Mouse (Mus musculus) MEL (cell line): ENCODE results near the gene Tnnc1. TPM values are rescaled to one million over a fixed set of nuclear protein-coding genes. Genes with fewer than 3 reads are reported as not detected.

Experiments
- DNase-seq: peaks from one replicate; pipeline ENCODE4 v3.0.0; 2011; ENCODE audit warnings: low read depth, low spot score
- H3K27ac ChIP-seq: 2 replicates; pipeline ENCODE4 v1.5.1; 2012; ENCODE audit warnings: low read depth, mild to moderate bottlenecking, control low read depth, low read length, moderate library complexity; ENCODE audit not compliant: control insufficient read depth
- H3K27me3 ChIP-seq, 2 experiments: fragments of 150-350 bp in 1 of 2; sonication (generic) in 1 of 2; 2 replicates each; pipeline ENCODE4 v1.6.1; 2012; ENCODE audit warnings: low read length in 2 of 2, mild to moderate bottlenecking in 2 of 2, improper control_type of control experiment in 1 of 2, moderate library complexity in 1 of 2; ENCODE audit not compliant: insufficient read depth in 2 of 2, control insufficient read depth in 1 of 2
- H3K36me3 ChIP-seq, 2 experiments: 2 replicates each; pipeline ENCODE4 v1.6.1; 2012 to 2014; ENCODE audit warnings: low read length in 2 of 2, improper control_type of control experiment in 1 of 2, inconsistent platforms in 1 of 2, mild to moderate bottlenecking in 1 of 2; ENCODE audit not compliant: insufficient read depth in 2 of 2, control insufficient read depth in 1 of 2
- H3K4me1 ChIP-seq, 2 experiments: fragments of 150-350 bp in 1 of 2; sonication (generic) in 1 of 2; 2 replicates each; pipeline ENCODE4 v1.6.1; 2012; ENCODE audit warnings: low read length in 2 of 2, improper control_type of control experiment in 1 of 2, mild to moderate bottlenecking in 1 of 2; ENCODE audit not compliant: insufficient read depth in 2 of 2, control insufficient read depth in 1 of 2
- H3K4me3 ChIP-seq, 2 experiments: fragments of 150-350 bp in 1 of 2; sonication (generic) in 1 of 2; 2 replicates each; pipeline ENCODE4 v1.5.1; 2012; ENCODE audit warnings: low read depth in 2 of 2, low read length in 2 of 2, mild to moderate bottlenecking in 2 of 2, moderate library complexity in 2 of 2, control low read depth in 1 of 2, improper control_type of control experiment in 1 of 2; ENCODE audit not compliant: control insufficient read depth in 1 of 2, insufficient read depth in 1 of 2
- H3K79me2 ChIP-seq: 2 replicates; pipeline ENCODE4 v1.6.1; 2012; ENCODE audit warnings: mild to moderate bottlenecking, low read length, moderate library complexity; ENCODE audit not compliant: control insufficient read depth, poor library complexity, insufficient read depth
- H3K9ac ChIP-seq: 2 replicates; pipeline ENCODE4 v1.6.1; 2012; ENCODE audit warnings: low read depth, mild to moderate bottlenecking, control low read depth, low read length, moderate library complexity; ENCODE audit not compliant: control insufficient read depth, poor library complexity, severe bottlenecking
- H3K9me3 ChIP-seq: fragments of 150-350 bp; sonication (generic); replicated peaks from 2 replicates; pipeline ENCODE4 v1.6.1; 2012; ENCODE audit warnings: mild to moderate bottlenecking, low read length, improper control_type of control experiment, moderate library complexity; ENCODE audit not compliant: insufficient read depth
- BHLHE40 ChIP-seq: IDR thresholded peaks from 2 replicates; pipeline ENCODE4 v1.6.1; 2012; ENCODE audit warnings: low read depth, mild to moderate bottlenecking, inconsistent platforms, low read length, improper control_type of control experiment, borderline replicate concordance
- CTCF ChIP-seq, 3 experiments: IDR thresholded peaks in 2 of 3; conservative IDR thresholded peaks in 1 of 3; 2 replicates each; pipeline ENCODE4 v1.5.1; 2011 to 2012; ENCODE audit warnings: low read length in 3 of 3, low read depth in 2 of 3, mild to moderate bottlenecking in 2 of 3, improper control_type of control experiment in 1 of 3, inconsistent platforms in 1 of 3, mixed read lengths in 1 of 3, moderate library complexity in 1 of 3; ENCODE audit not compliant: control insufficient read depth in 1 of 3, insufficient read depth in 1 of 3, poor library complexity in 1 of 3, severe bottlenecking in 1 of 3
- GABPA ChIP-seq: IDR thresholded peaks from 2 replicates; pipeline ENCODE4 v1.6.1; 2012; ENCODE audit warnings: low read depth, mild to moderate bottlenecking, inconsistent platforms, low read length, improper control_type of control experiment, moderate library complexity
- GATA1 ChIP-seq: IDR thresholded peaks from 2 replicates; pipeline ENCODE4 v1.6.1; 2011; ENCODE audit warnings: low read depth, low read length, improper control_type of control experiment
- HCFC1 ChIP-seq: IDR thresholded peaks from 2 replicates; pipeline ENCODE4 v1.6.1; 2012; ENCODE audit warnings: low read depth, mild to moderate bottlenecking, inconsistent platforms, low read length, improper control_type of control experiment, moderate library complexity
- MAX ChIP-seq: IDR thresholded peaks from 2 replicates; pipeline ENCODE4 v1.6.1; 2011; ENCODE audit warnings: low read length, improper control_type of control experiment
- MAZ ChIP-seq: IDR thresholded peaks from 2 replicates; pipeline ENCODE4 v1.6.1; 2012; ENCODE audit warnings: low read depth, mild to moderate bottlenecking, inconsistent platforms, low read length, improper control_type of control experiment
- MEF2A ChIP-seq: IDR thresholded peaks from 2 replicates; pipeline ENCODE4 v1.6.1; 2014; ENCODE audit warnings: low read depth, mild to moderate bottlenecking, inconsistent platforms, low read length, improper control_type of control experiment; ENCODE audit not compliant: poor library complexity, insufficient replicate concordance, severe bottlenecking; ENCODE audit errors: extremely low read depth
- MYC ChIP-seq: IDR thresholded peaks from 2 replicates; pipeline ENCODE4 v1.6.1; 2011; ENCODE audit warnings: low read depth, mild to moderate bottlenecking, low read length, improper control_type of control experiment, moderate library complexity
- NRF1 ChIP-seq: IDR thresholded peaks from 2 replicates; pipeline ENCODE4 v1.6.1; 2014; ENCODE audit warnings: low read depth, mild to moderate bottlenecking, inconsistent platforms, low read length, improper control_type of control experiment, moderate library complexity; ENCODE audit not compliant: poor library complexity, insufficient read depth, severe bottlenecking
- POLR2AphosphoS2 ChIP-seq: IDR thresholded peaks from 2 replicates; pipeline ENCODE4 v1.6.1; 2011; ENCODE audit warnings: low read length, improper control_type of control experiment
- RCOR1 ChIP-seq: IDR thresholded peaks from 2 replicates; pipeline ENCODE4 v1.6.1; 2012; ENCODE audit warnings: low read depth, mild to moderate bottlenecking, inconsistent platforms, low read length, improper control_type of control experiment
- TBP ChIP-seq: IDR thresholded peaks from 2 replicates; pipeline ENCODE4 v1.8.0; 2011; ENCODE audit warnings: low read depth, low read length, improper control_type of control experiment
- UBTF ChIP-seq: IDR thresholded peaks from 2 replicates; pipeline ENCODE4 v1.6.1; 2012; ENCODE audit warnings: low read depth, mild to moderate bottlenecking, inconsistent platforms, low read length, improper control_type of control experiment, moderate library complexity, borderline replicate concordance; ENCODE audit not compliant: insufficient read depth
- ZMIZ1 ChIP-seq: IDR thresholded peaks from 2 replicates; pipeline ENCODE4 v1.6.1; 2012; ENCODE audit warnings: low read depth, mild to moderate bottlenecking, inconsistent platforms, low read length, improper control_type of control experiment, moderate library complexity
- polyA plus RNA-seq, 2 experiments: library from polyadenylated mRNA; stranded (reverse) in 1 of 2; unstranded in 1 of 2; fragments of >175 nt in 1 of 2; fragments of >200 nt in 1 of 2; gene quantifications; 2 replicates each; pipeline versions ENCODE4 v1.2.1 to v1.2.4; 2012; ENCODE audit warnings: low replicate concordance in 2 of 2, low read depth in 1 of 2; ENCODE audit not compliant: insufficient read length in 2 of 2, insufficient read depth in 1 of 2, missing spikeins in 1 of 2
- total RNA-seq: library from RNA; depleted of rRNA; stranded (reverse); fragments of 300-350 nt; gene quantifications from 2 replicates; pipeline ENCODE4 v1.2.3, GENCODE M21; 2012

Tnnc1 gene
- total and polyA plus RNA-seq, 3 experiments: 0.19 TPM; not detected in 2

GRCm38 (mm10) chr14:31209133-31209557, 1.0 kb downstream of the Tnnc1 start:
- TF ChIP-seq BHLHE40 (no peak), MYC (no peak), GATA1 (no peak), MAZ (no peak), HCFC1 (no peak), MEF2A (no peak), MAX (no peak), NRF1 (no peak), POLR2AphosphoS2 (no peak), UBTF (no peak), RCOR1 (no peak), CTCF (IDR thresholded peaks at IDR 0.05 in 2 of 3, conservative IDR thresholded peaks at IDR 0.05 in 1 of 3; ENCODE audit: control insufficient read depth in 1 of 3, insufficient read depth in 1 of 3, low read depth in 2 of 3, low read length in 3 of 3, poor library complexity in 1 of 3, severe bottlenecking in 1 of 3) (no peak), ZMIZ1 (no peak)
- TF ChIP-seq, all 39 proteins: peak for 0
- Histone ChIP-seq H3K79me2 (peaks cover 19% of the 10 kb centered on the region), H3K9me3 (no peaks in the 10 kb centered on the region), H3K27me3 (peaks cover 0 to 5% of the 10 kb centered on the region in 2 experiments; a peak in 2 of 4 replicates), H3K4me3 (no peak overlapping the region), H3K36me3 (peaks cover 1 to 3% of the 10 kb centered on the region in 2 experiments; a peak in 2 of 4 replicates), H3K9ac (no peak overlapping the region), H3K4me1 (peaks cover 3 to 11% of the 10 kb centered on the region in 2 experiments; a peak in 3 of 4 replicates), H3K27ac (no peak overlapping the region)
- DNase-seq: no peak

- no peak overlapping the region for H3K4me3 ChIP-seq
- H3K9me3 ChIP-seq: no peaks in the 10 kb centered on the region
- peaks cover 0 to 5% of the 10 kb centered on the region in 2 experiments; a peak in 2 of 4 replicates for H3K4me1 ChIP-seq
- H3K27ac ChIP-seq: no peak overlapping the region
- H3K79me2 ChIP-seq: no peaks in the 10 kb centered on the region
- TF ChIP-seq TBP (no peak), MYC (no peak), MEF2A (no peak), GABPA (no peak)
- TF ChIP-seq, all 39 proteins: peak for 0
- Histone ChIP-seq H3K27me3 (peaks cover 0 to 5% of the 10 kb centered on the region in 2 experiments; a peak in 2 of 4 replicates), H3K9ac (no peak overlapping the region), H3K36me3 (no peaks in the 10 kb centered on the region; a peak in 1 of 4 replicates)
- DNase-seq: no peak
Observed at GRCm38 (mm10) chr14:31211854-31212253, 3.7 kb downstream of the Tnnc1 start.
